Mouse (Mus musculus) heart, adult 9 months (tissue): ENCODE results near the gene Cul4a.
"Not testable (repeated sequence)": the region's sequence is repeated elsewhere in the genome, so short reads cannot be mapped to it uniquely, and the experiment has no call there.

ENCODE experiments used
- DNase-seq, 2 experiments: peaks; one replicate each; pipeline ENCODE4 v3.0.0; 2022; ENCODE audit warnings: low spot score in 2 of 2

Cul4a gene

GRCm38 (mm10) chr8:13105087-13105881, at the start of gene Cul4a, which contains the start of gene Pcid2:
TSS of gene Cul4a (plus strand) at chr8:13105621.
TSS of gene Pcid2 (minus strand) at chr8:13105459.
- DNase-seq, result peak; percentile 96

GRCm38 (mm10) chr8:13057351-13057750, 48.1 kb upstream of the Cul4a start:
- no peak for DNase-seq

DNA sequence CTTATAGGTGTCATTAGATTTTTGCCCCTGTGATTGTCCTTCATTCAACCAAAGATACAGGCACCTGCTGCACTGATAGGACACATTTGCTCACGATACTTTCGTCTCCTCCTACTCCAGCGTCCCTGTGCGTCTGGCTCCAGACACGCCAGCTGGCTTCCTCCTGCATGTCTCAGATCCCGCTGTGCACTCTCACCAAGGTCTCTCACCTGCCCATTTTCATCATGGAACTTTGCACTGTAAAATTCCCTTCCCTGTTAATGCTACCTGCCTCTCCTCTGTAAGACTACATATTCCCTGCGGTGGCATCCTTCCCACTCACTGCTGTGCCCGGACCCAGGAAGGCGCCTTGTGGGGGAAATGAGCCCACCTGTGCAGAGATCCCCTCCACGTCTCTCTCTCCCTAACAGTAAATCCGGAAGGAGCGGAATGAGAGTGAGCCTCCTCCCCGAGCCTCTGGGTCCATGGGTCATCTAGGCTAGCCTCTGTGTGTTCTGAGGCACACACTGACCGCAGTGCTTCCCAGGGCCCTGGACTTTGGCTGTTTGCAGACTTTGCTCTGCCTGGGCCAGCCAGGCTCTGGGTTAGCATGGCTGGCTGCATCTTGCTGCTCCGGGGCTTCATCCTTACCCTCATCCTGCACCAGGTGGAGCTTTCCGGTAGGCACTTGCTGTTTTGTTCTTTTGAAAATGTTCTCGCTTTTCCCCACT, 44.8 kb upstream of the Cul4a start, which contains the start of gene Proz:
TSS of gene Proz (plus strand) at position 474 of the 710 bp plus-strand sequence.
- no peak for DNase-seq

GRCm38 (mm10) chr8:13063112-13063511, 42.3 kb upstream of the Cul4a start:
- DNase-seq, result no peak

GRCm38 (mm10) chr8:13073255-13073654, 32.2 kb upstream of the Cul4a start:
- no peak for DNase-seq

- DNase-seq, result no peak
These were observed 30.4 kb upstream of the Cul4a start for GRCm38 (mm10) chr8:13075044-13075443.

DNA sequence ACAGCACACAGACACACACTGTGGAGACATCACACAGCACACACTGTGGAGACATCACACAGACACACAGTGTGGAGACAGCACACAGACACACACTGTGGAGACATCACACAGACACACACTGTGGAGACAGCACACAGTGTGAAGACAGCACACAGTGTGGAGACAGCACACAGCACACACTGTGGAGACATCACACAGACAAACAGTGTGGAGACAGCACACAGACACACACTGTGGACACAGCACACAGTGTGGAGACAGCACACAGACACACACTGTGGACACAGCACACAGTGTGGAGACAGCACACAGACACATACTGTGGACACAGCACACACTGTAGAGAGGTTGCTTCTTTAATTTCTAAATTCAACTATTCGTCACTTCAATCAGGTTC, 29.8 kb upstream of the Cul4a start:
- not testable (repeated sequence) for DNase-seq

DNA sequence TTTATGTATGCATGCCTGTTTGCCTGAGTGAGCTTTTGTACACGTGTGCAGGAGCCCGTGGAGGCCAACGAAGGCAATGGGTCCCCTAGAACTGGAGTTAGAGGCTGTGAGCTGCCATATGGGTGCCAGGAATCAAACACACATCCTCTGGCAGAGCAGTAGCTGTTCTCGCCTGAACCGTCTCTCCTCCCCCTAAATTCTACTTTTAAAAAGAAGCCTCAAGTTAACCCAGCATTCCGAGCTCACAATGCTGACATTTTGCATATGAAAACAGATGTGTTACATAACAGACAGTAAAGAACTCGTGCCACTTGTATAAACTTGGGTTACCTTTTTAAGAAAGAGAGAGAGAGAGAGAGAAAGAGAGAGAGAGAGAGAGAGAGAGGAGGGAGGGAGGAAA, 27.9 kb upstream of the Cul4a start:
- DNase-seq, result no peak

DNA sequence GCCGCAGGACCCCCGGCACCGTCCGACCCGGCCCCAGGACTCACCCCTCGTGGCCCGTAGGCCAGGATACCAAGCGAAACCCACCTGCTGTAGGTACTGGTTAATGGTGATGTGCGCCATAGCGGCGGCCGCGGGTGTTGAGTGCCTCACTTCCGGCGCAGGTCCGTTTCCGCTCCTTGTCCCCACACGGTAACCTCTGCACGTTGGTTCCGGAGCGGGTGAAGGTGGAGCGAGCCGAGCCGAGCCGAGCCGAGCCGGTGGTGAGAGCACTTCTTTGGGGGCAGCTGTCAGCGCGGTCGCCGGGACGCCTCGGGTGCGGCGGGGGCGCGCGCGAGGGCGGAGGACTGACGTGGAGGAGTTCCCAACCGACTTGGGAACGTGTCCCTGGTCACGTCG, 732 bp upstream of the Cul4a start:
- DNase-seq, result peak; percentile 71 to 86

DNA sequence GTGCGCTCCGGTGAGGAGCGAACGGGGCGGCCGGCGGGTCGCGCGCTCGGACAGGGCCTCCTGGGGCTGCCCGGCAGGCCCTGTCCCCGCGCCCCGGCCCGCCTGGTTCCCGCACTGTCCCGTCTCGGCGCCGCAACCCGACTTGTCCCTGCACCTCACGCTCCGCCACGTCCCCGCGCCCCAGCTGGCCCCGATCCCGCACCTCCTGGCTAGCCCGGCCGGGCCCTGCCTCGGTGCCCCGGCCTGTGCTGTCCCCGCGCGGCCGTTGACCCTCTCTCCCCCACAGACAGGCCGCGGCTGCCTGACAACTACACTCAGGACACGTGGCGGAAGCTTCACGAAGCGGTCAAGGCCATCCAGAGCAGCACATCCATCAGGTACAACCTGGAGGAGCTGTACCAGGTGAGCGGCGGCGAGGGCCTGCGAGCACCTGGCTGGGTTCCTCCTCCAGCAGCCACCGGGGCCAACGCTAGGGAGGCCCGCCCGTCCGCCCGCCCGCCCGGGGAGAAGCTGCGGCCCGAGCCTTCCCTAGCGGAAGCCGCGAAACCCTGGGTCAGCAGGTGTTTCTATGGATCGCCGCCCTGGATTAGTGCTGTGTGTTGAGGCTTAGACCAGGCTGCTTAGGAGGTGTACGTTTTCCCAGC, 609 bp downstream of the Cul4a start:
- DNase-seq, result peak in 1 of 2 experiments; percentile 18

DNA sequence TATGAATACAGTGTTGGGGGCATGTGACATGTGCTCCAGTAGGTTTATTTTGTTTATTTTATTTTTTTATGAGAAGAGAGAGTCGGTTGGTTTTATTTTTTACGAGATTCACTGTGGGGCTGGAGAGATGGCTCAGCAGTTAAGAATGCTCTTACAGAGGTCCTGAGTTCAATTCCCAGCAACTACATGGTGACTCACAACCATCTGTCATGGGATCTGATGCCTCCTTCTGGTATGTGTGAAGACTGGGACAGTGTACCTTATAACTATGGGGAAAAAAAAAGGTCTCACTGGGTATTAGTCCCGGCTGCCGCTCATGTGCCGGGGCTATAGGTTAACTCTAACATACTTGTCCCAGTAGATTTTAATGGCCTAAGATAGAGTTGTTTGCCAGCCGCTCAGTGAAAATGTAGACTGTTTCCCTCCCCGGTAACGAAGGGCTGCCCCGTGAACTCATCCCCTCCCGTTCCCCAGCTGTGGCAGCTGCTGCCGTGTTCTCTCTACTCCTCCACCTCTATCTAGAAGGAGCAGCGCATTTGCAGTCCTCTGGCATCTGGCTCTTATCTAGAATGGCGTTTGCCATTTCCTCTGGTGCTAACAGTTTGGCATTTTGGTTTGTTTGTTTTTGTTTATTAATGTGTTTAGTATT, 2.7 kb downstream of the Cul4a start:
- no peak for DNase-seq

DNA sequence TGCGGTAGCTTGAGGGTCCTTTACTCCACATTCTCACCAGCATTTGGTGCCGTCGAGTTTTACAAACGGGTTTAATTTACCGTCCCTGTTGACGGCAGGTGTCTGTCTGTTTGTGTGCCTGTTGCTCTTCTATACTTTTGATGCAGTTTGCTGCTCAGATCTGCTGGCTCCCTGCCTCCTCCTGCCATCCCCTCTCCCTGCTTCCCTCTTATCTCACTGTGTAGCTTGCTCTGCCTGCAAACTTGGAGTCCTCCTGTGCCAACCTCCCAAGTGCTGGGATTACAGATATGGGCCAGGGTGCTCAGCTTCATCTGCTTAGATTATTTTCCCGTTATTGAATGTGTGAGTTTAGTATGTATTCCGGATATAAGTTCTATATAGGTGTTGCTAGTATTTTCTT, 3.5 kb downstream of the Cul4a start:
- DNase-seq, result no peak

GRCm38 (mm10) chr8:13109416-13109960, 4.1 kb downstream of the Cul4a start:
- no peak for DNase-seq

- no peak for DNase-seq
These were observed 6.5 kb downstream of the Cul4a start for GRCm38 (mm10) chr8:13111917-13112316.

GRCm38 (mm10) chr8:13113232-13113631, 7.8 kb downstream of the Cul4a start:
- DNase-seq, result no peak

- DNase-seq, result no peak
These were observed 11.7 kb downstream of the Cul4a start for GRCm38 (mm10) chr8:13117096-13117495.

DNA sequence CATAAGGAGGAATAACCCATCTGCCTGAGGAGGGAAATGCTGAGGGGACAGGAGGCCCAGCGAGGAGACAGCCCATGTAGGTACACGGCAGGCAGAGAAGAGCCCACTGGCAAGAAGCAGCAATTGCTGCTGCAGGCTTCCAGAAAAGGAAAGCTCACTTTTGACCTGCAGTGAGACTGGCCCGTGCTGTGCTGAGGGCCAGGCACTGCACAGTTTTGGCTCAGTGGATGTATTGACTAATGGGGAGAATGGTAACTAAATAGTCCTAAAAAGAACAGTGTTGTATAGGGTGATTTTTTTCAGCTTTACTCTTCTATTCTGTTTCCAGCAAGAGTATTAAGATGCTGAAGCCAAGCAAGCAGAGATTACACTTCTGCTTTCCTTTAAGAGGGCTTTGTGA, 13.1 kb downstream of the Cul4a start:
- DNase-seq, result no peak

- DNase-seq, result no peak
These were observed 15.7 kb downstream of the Cul4a start for GRCm38 (mm10) chr8:13120882-13121665.

- no peak for DNase-seq
These were observed 17.5 kb downstream of the Cul4a start for GRCm38 (mm10) chr8:13122887-13123421.

- DNase-seq, result no peak
These were observed 19.5 kb downstream of the Cul4a start for GRCm38 (mm10) chr8:13124897-13125296.

DNA sequence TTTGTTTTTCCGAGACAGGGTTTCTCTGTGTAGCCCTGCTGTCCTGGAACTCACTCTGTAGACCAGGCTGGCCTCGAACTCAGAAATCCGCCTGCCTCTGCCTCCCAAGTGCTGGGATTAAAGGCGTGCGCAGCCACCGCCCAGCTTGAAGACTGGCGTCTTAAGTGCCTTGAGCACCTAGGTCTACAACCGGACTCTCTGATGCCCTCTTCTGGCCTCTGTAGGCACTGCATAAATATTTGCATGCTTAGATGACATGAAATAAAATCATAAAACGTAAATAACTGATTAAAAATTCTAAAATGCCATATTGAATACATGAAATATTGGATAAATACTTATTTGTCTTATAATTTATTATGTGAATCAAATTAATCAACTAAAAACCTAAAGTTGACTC, 26.8 kb downstream of the Cul4a start:
- peak in 1 of 2 experiments; percentile 39 for DNase-seq
